Mouse (Mus musculus) embryonic fibroblast, embryonic 13.5 days (primary cell): ENCODE data around the gene Gpr149. TPM values are rescaled to one million over a fixed set of nuclear protein-coding genes. Genes with fewer than 3 reads are reported as not detected.
A peak's percentile ranks its signal among the peaks of the same experiment; 100 is the strongest.

Source experiments
- H3K27ac ChIP-seq: 2 replicates; pipeline ENCODE4 v1.5.1; 2012; ENCODE audit warnings: low read length, control low read depth, inconsistent platforms; ENCODE audit not compliant: insufficient read depth
- H3K4me1 ChIP-seq: 2 replicates; pipeline ENCODE4 v1.6.1; 2011; ENCODE audit warnings: low read length; ENCODE audit not compliant: control insufficient read depth, insufficient read depth
- H3K4me3 ChIP-seq: 2 replicates; pipeline ENCODE4 v1.5.1; 2011; ENCODE audit warnings: mild to moderate bottlenecking, control low read depth, low read length; ENCODE audit not compliant: insufficient read depth
- CTCF ChIP-seq: IDR thresholded peaks from 2 replicates; pipeline ENCODE4 v1.5.1; 2011; ENCODE audit warnings: mild to moderate bottlenecking, control low read depth, low read length, moderate library complexity, borderline replicate concordance; ENCODE audit not compliant: insufficient read depth
- POLR2A ChIP-seq: IDR thresholded peaks from 2 replicates; pipeline ENCODE4 v1.6.1; 2011; ENCODE audit warnings: low read depth, mild to moderate bottlenecking, control low read depth, low read length, moderate library complexity
- polyA plus RNA-seq: library from polyadenylated mRNA; stranded (reverse); fragments of >200 nt; gene quantifications from 2 replicates; pipeline ENCODE4 v1.2.4, GENCODE M21; 2011; ENCODE audit warnings: low read depth; ENCODE audit not compliant: missing spikeins, insufficient read length

Gene Gpr149
- polyA plus RNA-seq, 1 experiment: 4.6 TPM

DNA sequence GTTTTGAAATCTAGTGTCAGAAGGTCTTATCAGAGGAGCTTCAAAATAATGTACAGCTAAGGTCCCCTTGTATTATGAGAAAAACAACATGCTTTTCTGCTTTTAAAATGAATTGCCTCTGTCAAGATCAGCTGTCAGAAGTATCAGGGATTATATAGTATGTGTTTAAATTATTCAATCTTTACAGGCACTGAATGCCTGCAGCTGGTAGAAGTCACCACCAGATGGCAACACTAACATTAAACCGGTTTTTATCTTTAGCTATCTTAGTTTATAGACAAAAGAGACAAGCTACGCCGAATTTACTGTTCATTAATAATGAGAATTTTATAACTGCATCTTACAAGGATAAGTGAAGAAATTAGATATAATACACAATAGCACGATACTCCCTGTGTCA lies 77.8 kb downstream of the Gpr149 start:
- TF ChIP-seq CTCF (no peak), POLR2A (no peak)

GRCm38 (mm10) chr3:62507206-62507647 lies 97.7 kb downstream of the Gpr149 start:
- no peak overlapping the region for H3K27ac ChIP-seq

More for the DNA sequence above, 77.8 kb downstream of the Gpr149 start:
- Histone ChIP-seq H3K4me3 (no peak overlapping the region), H3K4me1 (no peaks in the 10 kb centered on the region), H3K27ac (no peak overlapping the region)

DNA sequence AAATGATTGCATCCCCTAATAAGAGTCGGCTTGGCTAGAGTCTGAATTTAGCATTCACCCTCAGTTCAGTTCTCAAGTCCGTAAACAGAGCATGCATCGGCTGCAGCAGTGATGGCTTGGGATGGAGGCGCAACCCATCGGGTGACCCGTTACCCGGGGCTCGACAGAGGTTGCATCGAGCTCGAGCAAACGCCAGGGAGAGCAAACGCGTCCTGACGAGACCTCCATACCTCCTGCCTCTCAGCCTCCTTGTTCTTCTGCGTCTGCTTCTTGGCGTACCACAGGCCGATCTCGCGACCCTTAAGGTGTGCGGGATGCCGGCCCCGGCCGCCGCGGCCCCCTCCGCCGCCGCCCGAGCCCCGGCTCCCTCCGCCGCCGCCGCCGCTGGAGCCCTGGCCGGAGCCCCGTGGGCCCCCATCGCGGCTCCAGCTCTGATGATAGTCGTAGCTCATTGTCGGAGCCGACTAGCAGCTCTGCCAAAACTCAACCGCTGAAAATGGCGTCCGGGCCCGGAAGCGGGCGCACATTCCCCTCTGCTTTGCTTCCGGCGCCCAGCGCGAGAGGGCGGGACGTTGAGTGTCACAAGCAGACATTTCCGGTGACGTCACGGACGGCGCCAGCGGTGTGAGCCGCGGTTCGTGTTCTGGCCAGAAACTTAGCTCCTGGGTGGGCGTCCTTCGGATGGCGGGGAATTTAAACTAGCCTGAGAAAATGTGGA lies 98.3 kb downstream of the Gpr149 start, which contains the start of gene Dhx36:
Gene Dhx36, minus strand, starts transcription at position 517 of the 718 bp plus-strand sequence.
- Histone ChIP-seq H3K4me1 (no peaks in the 10 kb centered on the region), H3K27ac (no peak within 1 kb of the TSS), H3K4me3 (peak within 1 kb of the TSS; percentile 78)
- TF ChIP-seq CTCF (no peak), POLR2A (peak; percentile 47)

More at GRCm38 (mm10) chr3:62507206-62507647, 97.7 kb downstream of the Gpr149 start:
- peak overlapping the region; percentile 7; the same call in 1 of the 2 replicates for H3K4me3 ChIP-seq
- H3K4me1 ChIP-seq: no peaks in the 10 kb centered on the region
- no peak for TF ChIP-seq POLR2A
- no peak for TF ChIP-seq CTCF

DNA sequence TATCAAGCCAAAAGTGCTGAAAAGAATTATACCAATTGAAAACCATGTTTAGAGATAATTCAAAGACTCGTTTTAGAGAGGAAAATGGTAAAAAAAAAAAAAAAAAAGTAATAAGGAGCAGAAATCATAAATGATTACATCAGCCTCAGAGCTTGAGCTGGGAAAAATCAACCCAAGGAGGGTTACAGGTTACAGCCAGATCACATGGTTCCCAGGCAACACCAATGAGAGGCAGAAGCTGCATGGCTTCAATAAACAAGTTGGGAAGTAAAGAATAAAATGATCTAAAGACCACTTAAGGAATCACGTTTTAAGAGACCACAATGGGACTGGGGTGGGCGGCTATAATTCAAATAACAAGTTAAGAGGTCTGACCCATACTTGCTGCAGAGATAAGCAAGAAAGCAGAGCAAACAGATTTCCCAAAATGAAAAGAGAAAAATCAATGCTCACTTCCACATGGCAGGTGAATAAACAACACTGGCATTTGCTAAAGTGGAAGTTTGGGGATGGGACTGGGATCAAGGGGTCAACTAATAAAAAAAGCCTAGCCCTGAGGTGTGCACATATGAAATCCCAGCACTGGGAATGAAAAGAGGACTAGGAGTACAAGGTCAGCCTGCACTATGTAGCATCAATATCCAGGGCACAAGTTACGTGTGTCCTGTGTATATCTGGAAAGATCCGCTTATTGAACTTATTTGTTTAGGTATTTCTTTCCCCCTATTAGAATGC lies 99.6 kb downstream of the Gpr149 start:
- Histone ChIP-seq H3K4me3 (peak overlapping the region; percentile 78), H3K4me1 (no peaks in the 10 kb centered on the region), H3K27ac (no peak overlapping the region)
- TF ChIP-seq POLR2A (no peak), CTCF (no peak)

DNA sequence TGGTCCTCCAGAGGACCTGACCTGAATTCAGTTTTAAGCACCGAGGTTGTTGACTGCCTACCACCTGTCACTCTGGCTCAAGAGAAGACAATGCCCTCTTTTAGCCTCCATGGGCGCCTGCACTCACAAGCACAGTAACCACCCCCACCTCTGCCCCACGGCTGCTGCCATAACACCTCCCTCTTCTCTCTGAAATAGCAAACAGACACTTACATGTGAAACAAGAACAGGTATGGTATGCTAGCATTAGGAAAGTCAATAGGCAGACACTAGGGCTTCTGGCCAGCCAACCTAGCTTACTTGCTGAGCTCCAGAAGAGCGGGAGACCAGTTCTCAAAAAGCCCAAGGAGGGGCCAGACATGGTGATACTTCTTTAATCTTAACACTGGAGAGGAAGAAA lies 105.6 kb downstream of the Gpr149 start:
- TF ChIP-seq POLR2A (no peak), CTCF (no peak)
- no peak overlapping the region for H3K27ac ChIP-seq
- H3K4me1 ChIP-seq: no peaks in the 10 kb centered on the region
- H3K4me3 ChIP-seq: no peak overlapping the region

GRCm38 (mm10) chr3:62492568-62492967 lies 112.4 kb downstream of the Gpr149 start:
- no peaks in the 10 kb centered on the region for H3K4me1 ChIP-seq
- TF ChIP-seq POLR2A (no peak), CTCF (no peak)
- H3K27ac ChIP-seq: no peak overlapping the region
- H3K4me3 ChIP-seq: no peak overlapping the region

GRCm38 (mm10) chr3:62484340-62484739 lies 120.6 kb downstream of the Gpr149 start:
- Histone ChIP-seq H3K4me1 (no peaks in the 10 kb centered on the region), H3K4me3 (no peak overlapping the region), H3K27ac (no peak overlapping the region)
- TF ChIP-seq CTCF: no peak
- TF ChIP-seq POLR2A: no peak

Other genes with a start within 250 kb of the Gpr149 start
- 45.8 and 50.8 TPM in 2 replicates for gene Dhx36, start 98.1 kb downstream of the Gpr149 start, polyA plus RNA-seq